Mouse (Mus musculus): Measurements from ENCODE around the gene Zfp978.
"Not testable (repeated sequence)": the region's sequence is repeated elsewhere in the genome, so short reads cannot be mapped to it uniquely, and the experiment has no call there.

The Zfp978 gene

GRCm38 (mm10) chr4:147361003-147361402 is at the start of gene Zfp978:
Zfp978 (plus strand) TSS chr4:147361303.
- not testable (repeated sequence) for DNase-seq (ENCODE audit: low spot score)

- DNase-seq (ENCODE audit: low spot score), result not testable (repeated sequence)
Measured at GRCm38 (mm10) chr4:147335036-147335690, 25.9 kb upstream of the Zfp978 start.

- not testable (repeated sequence) for DNase-seq (ENCODE audit: low spot score)
Measured at GRCm38 (mm10) chr4:147335691-147336367, 25.3 kb upstream of the Zfp978 start.

GRCm38 (mm10) chr4:147336368-147337195 is 24.5 kb upstream of the Zfp978 start:
- DNase-seq (ENCODE audit: low spot score), result not testable (repeated sequence)

GRCm38 (mm10) chr4:147337520-147337919 is 23.6 kb upstream of the Zfp978 start:
- not testable (repeated sequence) for DNase-seq (ENCODE audit: low spot score)

- no peak for DNase-seq (ENCODE audit: low spot score)
Measured at GRCm38 (mm10) chr4:147338032-147338610, 23.0 kb upstream of the Zfp978 start.

GRCm38 (mm10) chr4:147338706-147339105 is 22.4 kb upstream of the Zfp978 start:
- DNase-seq (ENCODE audit: low spot score), result not testable (repeated sequence)

- not testable (repeated sequence) for DNase-seq (ENCODE audit: low spot score)
Measured at GRCm38 (mm10) chr4:147339601-147340219, 21.4 kb upstream of the Zfp978 start.

GRCm38 (mm10) chr4:147340236-147340635 is 20.9 kb upstream of the Zfp978 start:
- not testable (repeated sequence) for DNase-seq (ENCODE audit: low spot score)

- DNase-seq (ENCODE audit: low spot score), result not testable (repeated sequence)
Measured at GRCm38 (mm10) chr4:147340876-147341275, 20.2 kb upstream of the Zfp978 start.

GRCm38 (mm10) chr4:147343042-147343908 is 17.8 kb upstream of the Zfp978 start:
- not testable (repeated sequence) for DNase-seq (ENCODE audit: low spot score)

- DNase-seq (ENCODE audit: low spot score), result not testable (repeated sequence)
Measured at GRCm38 (mm10) chr4:147345061-147345554, 16.0 kb upstream of the Zfp978 start.

- DNase-seq (ENCODE audit: low spot score), result not testable (repeated sequence)
Measured at GRCm38 (mm10) chr4:147346361-147347035, 14.6 kb upstream of the Zfp978 start.

- not testable (repeated sequence) for DNase-seq (ENCODE audit: low spot score)
Measured at GRCm38 (mm10) chr4:147347300-147347699, 13.8 kb upstream of the Zfp978 start.

GRCm38 (mm10) chr4:147347880-147348279 is 13.2 kb upstream of the Zfp978 start:
- DNase-seq (ENCODE audit: low spot score), result not testable (repeated sequence)

GRCm38 (mm10) chr4:147348401-147348800 is 12.7 kb upstream of the Zfp978 start:
- not testable (repeated sequence) for DNase-seq (ENCODE audit: low spot score)

GRCm38 (mm10) chr4:147348906-147349686 is 12.0 kb upstream of the Zfp978 start:
- DNase-seq (ENCODE audit: low spot score), result not testable (repeated sequence)

- not testable (repeated sequence) for DNase-seq (ENCODE audit: low spot score)
Measured at GRCm38 (mm10) chr4:147349687-147350415, 11.3 kb upstream of the Zfp978 start.
